Mouse (Mus musculus): Measurements from ENCODE around the gene Klhl25. TPM values are rescaled to one million over a fixed set of nuclear protein-coding genes. Genes with fewer than 3 reads are reported as not detected.

Gene Klhl25
- total RNA-seq (2021) = 1 to 10 TPM; 4.0 to 4.6 TPM
- long read RNA-seq, experiment 1, transcript Klhl25-202 (3 exons, 3,403 nt) = minor isoform, 5 of 16 reads
- long read RNA-seq, experiment 1, transcript Klhl25-201 (3 exons, 3,385 nt) = major isoform, 6 of 16 reads
- long read RNA-seq, experiment 1, partial matches to known transcripts = 1 of 16 reads
- long read RNA-seq, experiment 1, other reads (novel, unspliced or antisense) = 4 of 16 reads
- long read RNA-seq, experiment 2, partial matches to known transcripts = 1 of 9 reads
- long read RNA-seq, experiment 2, other reads (novel, unspliced or antisense) = 3 of 9 reads

GRCm38 (mm10) chr7:75848115-75848775, at the start of gene Klhl25:
Gene Klhl25 (plus strand): TSS chr7:75848310.
- DNase-seq = peak; percentile 98
- TF ChIP-seq CTCF (IDR thresholded peaks at IDR 0.05) = no peak
- Histone ChIP-seq H3K4me3 (peak within 1 kb of the TSS; percentile 96), H3K27ac (peak within 1 kb of the TSS; percentile 94)
- intact Hi-C loops (cut with DNase I) = loop anchor here (1.0 kb wide), 1 partner anchor 32 kb away; no protein-coding TSS in a partner anchor

DNA sequence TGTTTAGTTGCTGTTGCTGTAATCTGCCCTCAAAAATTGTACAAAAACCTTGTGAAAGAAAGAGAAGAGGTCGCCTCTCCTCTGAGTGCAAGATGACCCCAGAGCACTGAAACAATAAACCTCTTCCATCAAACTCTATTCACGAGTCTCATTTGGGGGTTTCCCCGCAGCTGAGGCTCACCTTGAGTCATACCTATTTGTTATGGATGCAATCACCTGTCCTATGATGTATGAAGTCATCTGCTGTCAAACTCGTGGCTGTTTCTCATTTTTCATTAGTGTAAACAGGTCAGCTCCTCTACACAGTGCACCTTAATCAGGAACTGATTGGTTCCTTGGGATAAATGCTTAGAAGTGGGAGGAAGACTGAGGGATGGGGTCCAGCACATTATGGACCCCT, 47.6 kb upstream of the Klhl25 start:
- H3K4me3 ChIP-seq = no peak overlapping the region
- intact Hi-C loops (cut with DNase I) = no loop called here
- TF ChIP-seq CTCF (IDR thresholded peaks at IDR 0.05) = no peak

DNA sequence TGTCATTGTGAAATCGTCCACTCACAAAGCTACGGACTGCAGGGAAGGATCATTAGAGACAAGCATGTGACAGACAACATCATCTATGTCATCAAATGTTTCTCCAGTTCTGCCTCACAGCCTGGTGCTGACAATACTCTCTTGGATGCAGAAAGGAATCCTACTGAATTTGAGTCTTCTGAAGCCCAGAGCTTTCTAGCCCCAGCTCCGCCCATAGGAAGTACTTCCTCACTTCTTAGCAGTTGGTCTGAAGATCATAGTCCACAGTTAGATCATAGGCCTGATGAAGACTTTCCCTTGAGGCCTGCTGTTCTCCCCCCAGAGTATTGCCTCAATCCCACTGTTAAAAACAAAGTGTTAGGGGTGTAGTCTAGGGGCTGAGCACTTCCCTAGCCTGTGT, 47.1 kb upstream of the Klhl25 start:
- no peak overlapping the region for H3K4me3 ChIP-seq
- intact Hi-C loops (cut with DNase I) = no loop called here
- no peak for DNase-seq
- no peak for TF ChIP-seq CTCF (IDR thresholded peaks at IDR 0.05)
- no peak overlapping the region for H3K27ac ChIP-seq

More for the DNA sequence above, 47.6 kb upstream of the Klhl25 start:
- DNase-seq = no peak
- H3K27ac ChIP-seq = no peak overlapping the region

- TF ChIP-seq CTCF (IDR thresholded peaks at IDR 0.05) = no peak
- H3K4me3 ChIP-seq = no peak overlapping the region
- DNase-seq = no peak
- no peak overlapping the region for H3K27ac ChIP-seq
- intact Hi-C loops (cut with DNase I) = no loop called here
Measured at GRCm38 (mm10) chr7:75801621-75802358, 46.3 kb upstream of the Klhl25 start.

DNA sequence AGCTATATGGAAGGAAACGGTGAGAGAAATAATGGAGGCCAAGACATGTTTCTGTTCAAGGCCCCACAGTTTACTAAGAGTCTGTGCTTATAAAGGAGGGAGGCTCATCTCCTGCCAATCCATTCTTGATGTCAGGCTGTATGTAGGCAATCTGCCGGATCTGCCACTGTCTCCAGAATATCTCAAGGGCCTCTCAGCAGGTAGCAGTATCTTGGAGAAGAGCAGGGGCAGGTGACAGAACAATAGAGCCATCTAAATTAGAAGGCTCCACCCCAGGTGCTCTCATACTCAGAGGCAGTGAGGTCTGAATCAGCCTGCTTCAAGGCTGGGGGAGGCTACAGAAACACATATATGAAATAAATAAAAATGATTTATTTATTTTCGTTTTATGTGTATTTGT, 45.2 kb upstream of the Klhl25 start:
- H3K27ac ChIP-seq = no peak overlapping the region
- H3K4me3 ChIP-seq = no peak overlapping the region
- no peak for DNase-seq
- intact Hi-C loops (cut with DNase I) = no loop called here
- no peak for TF ChIP-seq CTCF (IDR thresholded peaks at IDR 0.05)

DNA sequence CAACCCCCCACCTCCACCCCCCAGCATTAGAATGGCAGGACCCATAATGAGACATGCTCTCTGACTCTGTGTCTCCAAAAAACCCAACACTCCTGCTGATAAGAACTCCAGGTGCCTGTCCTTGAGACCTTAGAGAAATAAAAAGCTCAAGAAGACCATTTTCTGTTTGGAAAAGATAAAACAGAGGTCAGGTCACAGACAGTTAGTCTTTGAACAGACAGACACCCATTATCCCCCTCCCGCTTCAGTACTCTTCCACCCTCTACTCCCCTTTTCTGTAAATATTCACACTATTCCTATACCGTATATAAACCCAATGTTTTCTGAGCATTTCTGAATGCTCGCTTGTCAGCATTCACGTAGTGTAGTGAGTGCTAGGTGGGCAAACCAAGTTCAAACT, 41.9 kb upstream of the Klhl25 start:
- no peak for TF ChIP-seq CTCF (IDR thresholded peaks at IDR 0.05)
- intact Hi-C loops (cut with DNase I) = no loop called here
- H3K27ac ChIP-seq = peak overlapping the region; percentile 75; the same call in 1 of the 2 replicates

GRCm38 (mm10) chr7:75806711-75807110, 41.4 kb upstream of the Klhl25 start:
- intact Hi-C loops (cut with DNase I) = no loop called here
- no peak for TF ChIP-seq CTCF (IDR thresholded peaks at IDR 0.05)

More for the DNA sequence above, 41.9 kb upstream of the Klhl25 start:
- no peak for DNase-seq
- no peak overlapping the region for H3K4me3 ChIP-seq

DNA sequence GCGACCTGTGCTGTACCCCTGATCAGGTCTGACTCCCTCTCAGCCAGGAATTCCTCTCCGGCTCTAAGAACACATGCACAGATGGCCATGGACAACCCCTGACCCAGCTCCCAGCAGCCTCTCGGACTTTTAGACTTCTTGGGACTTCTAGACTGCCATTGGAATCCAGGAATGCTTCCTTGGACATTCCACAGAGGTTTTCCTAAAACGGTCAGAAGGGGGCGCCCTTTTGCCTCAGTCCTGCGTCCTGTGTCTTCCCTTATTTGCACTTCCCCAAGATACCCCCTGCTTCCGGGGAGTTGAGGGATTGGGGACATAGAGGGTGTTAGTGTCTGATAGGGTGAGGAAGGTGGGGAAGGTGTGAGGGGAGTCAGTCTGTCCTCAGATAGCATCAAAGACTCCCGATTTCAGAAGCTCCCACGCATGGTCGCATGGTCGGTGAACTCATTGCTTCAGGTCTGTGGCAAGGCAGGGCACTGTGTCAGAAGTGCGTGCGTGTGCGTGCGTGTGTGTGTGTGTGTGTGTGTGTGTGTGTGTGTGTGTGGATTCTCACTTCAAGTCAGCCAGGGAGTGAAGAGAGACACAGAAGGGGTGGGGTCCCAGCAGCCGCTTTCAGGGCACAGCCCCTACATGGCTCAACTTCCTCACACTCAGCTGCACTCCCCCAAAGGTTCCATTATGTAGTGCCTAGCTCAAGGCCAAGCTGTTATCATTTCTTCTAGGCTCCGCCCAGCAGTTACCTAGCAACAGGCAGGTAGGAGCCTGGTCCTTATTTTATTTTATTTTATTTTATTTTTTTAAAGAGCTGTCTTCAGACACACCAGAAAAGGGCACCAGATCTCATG, 40.4 kb upstream of the Klhl25 start:
- intact Hi-C loops (cut with DNase I) = no loop called here
- peak; percentile 37 for DNase-seq
- Histone ChIP-seq H3K4me3 (peak overlapping the region; percentile 13; the same call in 1 of the 2 replicates), H3K27ac (peak overlapping the region; percentile 59)
- peak; percentile 59 for TF ChIP-seq CTCF (IDR thresholded peaks at IDR 0.05)

More at GRCm38 (mm10) chr7:75806711-75807110, 41.4 kb upstream of the Klhl25 start:
- DNase-seq = peak; percentile 68
- Histone ChIP-seq H3K27ac (peak overlapping the region; percentile 75), H3K4me3 (no peak overlapping the region)

DNA sequence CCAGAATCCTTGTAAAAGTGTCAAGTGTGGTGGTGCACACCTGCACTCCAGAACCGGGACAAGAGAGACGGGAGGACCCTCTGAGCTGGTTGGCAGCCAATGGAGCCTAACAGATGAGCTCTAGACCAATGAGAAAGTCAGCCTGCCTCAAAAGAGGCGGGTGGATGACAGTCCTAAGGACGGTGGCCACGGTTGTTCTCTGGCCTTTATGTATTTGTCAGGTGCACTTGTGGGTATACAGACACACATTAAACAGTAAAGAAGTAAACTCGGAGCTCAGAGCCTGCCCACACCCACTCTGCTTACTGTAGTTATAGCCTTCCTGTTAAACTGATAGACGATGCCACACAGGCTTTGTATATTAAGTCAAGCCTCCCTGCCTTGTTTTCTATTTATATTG, 27.4 kb upstream of the Klhl25 start:
- intact Hi-C loops (cut with DNase I) = no loop called here
- no peak for DNase-seq
- Histone ChIP-seq H3K4me3 (no peak overlapping the region), H3K27ac (no peak overlapping the region)
- no peak for TF ChIP-seq CTCF (IDR thresholded peaks at IDR 0.05)

DNA sequence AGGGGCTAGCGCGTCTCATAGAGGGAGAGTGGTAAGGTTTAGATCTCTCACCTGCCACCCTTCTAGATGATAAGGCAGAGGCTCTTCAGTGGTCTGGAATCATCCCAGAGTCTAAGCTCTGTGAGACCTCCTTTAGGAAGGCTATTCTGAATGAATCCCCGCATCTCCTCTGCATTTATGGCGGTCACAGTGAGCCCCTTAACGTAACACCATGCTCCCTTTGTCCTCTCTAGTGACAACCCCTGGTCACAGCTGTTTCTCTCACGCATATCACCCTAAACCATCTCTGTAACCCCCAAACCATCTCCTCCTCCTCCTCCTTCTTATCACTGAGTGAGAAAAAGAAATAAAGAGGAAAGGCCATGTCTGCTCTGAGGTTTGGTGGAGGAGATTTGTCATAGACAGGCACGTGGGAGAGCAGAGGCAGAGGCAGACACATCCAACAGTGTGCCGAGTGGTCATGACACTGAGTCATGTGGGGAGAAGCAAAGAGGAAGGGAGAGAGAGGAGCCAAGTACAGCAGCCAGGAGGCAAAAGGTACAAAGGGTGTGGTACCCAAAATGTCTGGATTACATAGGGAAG, 25.9 kb upstream of the Klhl25 start:
- DNase-seq = no peak
- Histone ChIP-seq H3K27ac (peak overlapping the region; percentile 41; the same call in 1 of the 2 replicates), H3K4me3 (peak overlapping the region; percentile 38; the same call in 1 of the 2 replicates)
- no peak for TF ChIP-seq CTCF (IDR thresholded peaks at IDR 0.05)
- intact Hi-C loops (cut with DNase I) = no loop called here

- no peak for TF ChIP-seq CTCF (IDR thresholded peaks at IDR 0.05)
- H3K27ac ChIP-seq = no peak overlapping the region
- no peak for DNase-seq
- no peak overlapping the region for H3K4me3 ChIP-seq
- intact Hi-C loops (cut with DNase I) = no loop called here
Measured at GRCm38 (mm10) chr7:75823071-75823470, 25.0 kb upstream of the Klhl25 start.

All from gastrocnemius, adult 2 months (tissue).